Mouse (Mus musculus) spleen, adult 2 months (tissue): ENCODE results near the gene 9130213A22Rik.

Experiments
- CTCF ChIP-seq: fragments of 200-500 bp; IDR thresholded peaks from 2 replicates; pipeline ENCODE4 v1.5.1; 2011; ENCODE audit warnings: mild to moderate bottlenecking, inconsistent platforms; ENCODE audit not compliant: insufficient read depth, insufficient read length, insufficient replicate concordance; ENCODE audit errors: extremely low read depth
- POLR2A ChIP-seq: fragments of 200-500 bp; IDR thresholded peaks from 2 replicates; pipeline ENCODE4 v1.6.1; 2011; ENCODE audit warnings: low read depth, low read length, inconsistent platforms

- TF ChIP-seq CTCF: peak; percentile 76; the same call in 1 of the 2 replicates
- TF ChIP-seq POLR2A: no peak
These were observed 30.0 kb downstream of the 9130213A22Rik start for GRCm38 (mm10) chr11:69092386-69092751.
